Mouse (Mus musculus) liver, embryonic 15.5 days (tissue): ENCODE data around the gene Hist2h2be. TPM values are rescaled to one million over a fixed set of nuclear protein-coding genes. Genes with fewer than 3 reads are reported as not detected.
"Not testable (repeated sequence)": the region's sequence is repeated elsewhere in the genome, so short reads cannot be mapped to it uniquely, and the experiment has no call there.

ENCODE experiments used
- ATAC-seq: fragments of 200-750 bp; cut with Nextera tagmentation; 2 replicates; pipeline ENCODE4 v1.8.0; 2017; ENCODE audit warnings: moderate number of reproducible peaks, mild to moderate bottlenecking, moderate library complexity; ENCODE audit not compliant: insufficient read depth
- H3K27ac ChIP-seq: fragments of 300-500 bp; sonication (generic); replicated peaks from 2 replicates; pipeline ENCODE4 v1.5.1; 2015; ENCODE audit warnings: mild to moderate bottlenecking, inconsistent platforms
- H3K27me3 ChIP-seq: fragments of 300-500 bp; sonication (generic); 2 replicates; pipeline ENCODE4 v1.6.1; 2015; ENCODE audit warnings: mild to moderate bottlenecking, inconsistent platforms
- H3K36me3 ChIP-seq: fragments of 300-500 bp; sonication (generic); replicated peaks from 2 replicates; pipeline ENCODE4 v1.6.1; 2015; ENCODE audit warnings: moderate library complexity, mild to moderate bottlenecking, inconsistent platforms
- H3K4me1 ChIP-seq: fragments of 300-500 bp; sonication (generic); replicated peaks from 2 replicates; pipeline ENCODE4 v1.6.1; 2015; ENCODE audit warnings: inconsistent platforms
- H3K4me2 ChIP-seq: fragments of 300-500 bp; sonication (generic); 2 replicates; pipeline ENCODE4 v1.6.1; 2015; ENCODE audit warnings: moderate library complexity, mild to moderate bottlenecking, inconsistent platforms
- H3K4me3 ChIP-seq: fragments of 300-500 bp; sonication (generic); replicated peaks from 2 replicates; pipeline ENCODE4 v1.5.1; 2015; ENCODE audit warnings: mild to moderate bottlenecking, inconsistent platforms
- H3K9ac ChIP-seq: fragments of 300-500 bp; sonication (generic); 2 replicates; pipeline ENCODE4 v1.6.1; 2015; ENCODE audit warnings: moderate library complexity, mild to moderate bottlenecking, inconsistent platforms
- H3K9me3 ChIP-seq: fragments of 300-500 bp; sonication (generic); replicated peaks from 2 replicates; pipeline ENCODE4 v1.6.1; 2016; ENCODE audit warnings: inconsistent platforms
- WGBS: fragments of 180-500 bp; shearing (Covaris S2); methylation state at CpG from one replicate; pipeline ENCODE4 v1.1.7; 2015; ENCODE audit warnings: mixed read lengths; ENCODE audit not compliant: insufficient replicate concordance; 5-methylcytosine and 5-hydroxymethylcytosine counted together
- polyA plus RNA-seq: library from polyadenylated mRNA; unstranded; fragments of >200 nt; fragmentation: Nextera tagmentation; extraction: Ambion mirVana; gene quantifications from 2 replicates; pipeline ENCODE4 v1.2.1, GENCODE M21; 2015

The Hist2h2be gene
- 6.5 and 7.7 TPM in 2 replicates for polyA plus RNA-seq

DNA sequence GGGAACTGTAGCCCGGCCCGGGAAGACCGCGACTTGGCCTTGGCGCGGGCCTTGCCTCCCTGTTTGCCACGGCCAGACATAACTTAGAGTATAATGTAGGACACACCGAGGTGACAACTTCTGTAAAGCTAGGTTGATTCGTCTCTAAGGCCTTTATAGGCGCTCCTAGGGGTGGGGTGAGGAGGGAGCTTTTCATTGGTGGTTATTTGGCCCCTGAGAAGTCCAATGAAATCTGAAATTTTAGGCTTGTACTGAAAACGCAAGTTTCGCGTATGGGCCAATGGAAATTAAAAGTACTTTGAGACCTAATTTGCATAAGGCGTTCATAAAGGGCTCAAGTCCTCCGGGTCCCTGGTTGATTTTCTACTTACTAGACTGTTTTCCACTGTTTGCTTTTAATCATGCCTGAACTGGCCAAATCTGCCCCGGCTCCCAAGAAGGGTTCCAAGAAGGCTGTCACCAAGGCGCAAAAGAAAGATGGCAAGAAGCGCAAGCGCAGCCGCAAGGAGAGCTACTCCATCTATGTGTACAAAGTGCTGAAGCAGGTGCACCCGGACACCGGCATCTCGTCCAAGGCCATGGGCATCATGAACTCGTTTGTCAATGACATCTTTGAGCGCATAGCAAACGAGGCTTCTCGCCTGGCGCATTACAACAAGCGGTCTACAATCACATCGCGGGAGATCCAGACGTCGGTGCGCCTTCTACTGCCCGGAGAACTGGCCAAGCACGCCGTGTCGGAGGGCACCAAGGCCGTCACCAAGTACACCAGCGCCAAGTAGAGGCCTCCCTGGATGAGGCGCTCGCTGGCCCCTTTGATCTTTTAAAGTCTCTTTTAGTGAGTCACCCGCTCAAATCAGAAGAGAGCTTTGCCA is at the start of gene Hist2h2be, which contains the start of gene Hist2h2ac:
Gene Hist2h2be (plus strand): TSS at position 355 of the 875 bp plus-strand sequence.
Gene Hist2h2ac (minus strand): TSS at position 116 of the 875 bp plus-strand sequence.
- H3K27ac ChIP-seq: peak within 1 kb of the TSS; percentile 100
- H3K4me3 ChIP-seq: peak within 1 kb of the TSS; percentile 64
- H3K4me1 ChIP-seq: peaks cover 53% of the 10 kb centered on the region
- H3K9ac ChIP-seq: peak within 1 kb of the TSS; percentile 84
- no peaks in the 10 kb centered on the region for H3K36me3 ChIP-seq
- WGBS: under 1% methylated on average over 43 of the region's 43 CpGs
- peak; percentile 90 for ATAC-seq
- peak within 1 kb of the TSS; percentile 88 for H3K4me2 ChIP-seq
- no peaks in the 10 kb centered on the region for H3K9me3 ChIP-seq
- no peaks in the 10 kb centered on the region for H3K27me3 ChIP-seq

DNA sequence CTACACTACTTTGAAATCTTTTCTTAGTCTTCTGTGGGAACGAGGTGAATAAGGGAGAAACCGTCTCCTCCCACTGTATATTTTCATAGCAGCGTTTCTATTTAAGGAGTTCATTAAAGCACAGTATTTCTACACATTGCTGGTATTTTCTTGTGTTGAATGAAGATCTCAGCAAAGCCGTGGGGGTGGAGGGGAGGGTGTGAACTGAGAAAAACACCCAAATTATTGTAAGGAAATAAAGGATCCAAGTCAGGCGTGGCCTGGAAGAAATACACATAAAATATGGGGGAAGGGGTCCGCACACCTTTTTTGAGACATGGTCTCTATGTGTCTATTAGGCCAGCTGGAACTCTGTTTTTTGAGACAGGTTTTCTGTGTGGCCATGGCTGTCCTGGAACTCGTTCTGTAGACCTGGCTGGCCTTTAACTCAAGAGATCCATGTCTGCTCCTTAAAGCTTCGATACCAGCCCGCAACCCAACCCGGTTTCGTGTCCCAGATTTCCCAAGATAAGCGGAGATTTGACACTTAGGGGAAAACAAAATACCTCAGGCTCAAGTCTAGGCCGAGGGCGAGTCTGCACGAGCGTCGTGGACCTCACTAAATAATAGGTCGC is 49.2 kb upstream of the Hist2h2be start:
- peak overlapping the region; percentile 94 for H3K27ac ChIP-seq
- H3K4me2 ChIP-seq: peak overlapping the region; percentile 90
- H3K36me3 ChIP-seq: peaks cover 37% of the 10 kb centered on the region
- H3K4me1 ChIP-seq: peaks cover 50% of the 10 kb centered on the region
- 14% methylated on average over 18 of the region's 18 CpGs for WGBS
- peak overlapping the region; percentile 78 for H3K9ac ChIP-seq
- no peaks in the 10 kb centered on the region for H3K27me3 ChIP-seq
- peak overlapping the region; percentile 89 for H3K4me3 ChIP-seq
- H3K9me3 ChIP-seq: no peaks in the 10 kb centered on the region
- peak; percentile 16 for ATAC-seq

DNA sequence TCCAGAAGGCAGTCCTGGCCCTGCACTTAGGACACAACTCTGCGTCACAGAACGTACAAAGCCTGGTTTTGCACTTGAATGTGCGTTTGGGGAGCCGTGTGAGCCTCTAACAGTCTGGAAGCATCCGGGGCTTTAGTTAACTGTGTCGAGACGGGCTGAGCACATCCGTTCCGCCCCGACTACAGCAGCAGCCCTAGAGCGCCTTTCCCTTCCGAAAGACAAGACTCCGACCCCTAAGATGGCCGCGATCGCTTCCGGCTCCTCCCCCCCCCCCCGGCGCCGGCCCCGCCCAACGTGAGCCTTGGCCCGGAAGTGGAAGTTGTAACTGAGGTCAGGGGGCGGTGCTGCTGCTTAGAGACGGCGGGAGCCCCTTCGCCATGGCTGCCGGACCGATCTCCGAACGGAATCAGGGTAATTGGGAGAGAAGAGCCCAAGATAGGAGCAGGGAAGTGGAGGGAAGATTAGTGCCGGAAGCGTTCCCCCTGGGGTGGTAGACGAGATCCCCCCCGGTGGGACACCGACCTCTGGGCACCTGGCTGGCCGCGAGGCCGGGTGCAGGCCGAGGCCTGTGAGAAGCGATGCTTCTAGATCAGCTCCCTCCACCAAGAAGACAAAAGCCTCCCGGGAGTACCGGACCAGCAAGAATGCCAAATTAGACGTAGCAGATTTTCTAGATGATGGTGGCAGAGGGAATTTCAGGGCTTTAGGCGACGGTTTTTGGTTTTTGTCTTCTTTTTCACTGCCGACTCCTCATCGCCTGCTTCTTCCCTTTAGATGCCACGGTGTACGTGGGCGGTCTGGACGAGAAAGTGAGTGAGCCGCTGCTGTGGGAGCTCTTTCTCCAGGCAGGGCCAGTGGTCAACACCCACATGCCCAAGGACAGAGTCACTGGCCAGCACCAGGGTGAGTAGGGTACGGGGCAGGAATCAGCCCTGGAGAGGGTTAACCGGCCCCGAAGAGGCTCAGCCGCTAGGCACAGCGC is 48.4 kb upstream of the Hist2h2be start, which contains the start of gene Sf3b4:
Gene Sf3b4 (plus strand): TSS at position 136 of the 982 bp plus-strand sequence.
- Histone ChIP-seq H3K36me3 (peaks cover 42% of the 10 kb centered on the region), H3K9ac (peak within 1 kb of the TSS; percentile 78), H3K4me3 (peak within 1 kb of the TSS; percentile 89), H3K4me1 (peaks cover 50% of the 10 kb centered on the region), H3K9me3 (no peaks in the 10 kb centered on the region), H3K27ac (peak within 1 kb of the TSS; percentile 94), H3K27me3 (no peaks in the 10 kb centered on the region), H3K4me2 (peak within 1 kb of the TSS; percentile 90)
- peak; percentile 91 for ATAC-seq
- under 1% methylated on average over 57 of the region's 58 CpGs for WGBS

DNA sequence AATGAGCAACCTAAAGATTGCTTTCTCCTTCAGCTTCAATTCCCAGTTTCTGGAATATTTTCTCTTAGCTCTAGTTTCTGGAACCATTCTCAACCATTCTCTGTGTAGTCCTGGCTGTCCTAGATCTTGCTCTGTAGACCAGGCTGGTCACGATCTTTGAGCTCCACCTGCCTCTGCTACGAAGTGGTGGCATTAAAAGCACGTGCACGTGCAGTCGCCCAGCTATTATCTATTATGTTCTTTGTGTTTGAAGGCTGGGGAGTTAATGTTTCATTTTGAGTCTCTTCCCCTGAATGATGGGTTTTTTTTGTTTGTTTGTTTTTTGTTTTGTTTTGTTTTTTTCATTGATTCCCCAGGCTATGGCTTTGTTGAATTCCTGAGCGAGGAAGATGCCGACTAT is 47.7 kb upstream of the Hist2h2be start:
- no peaks in the 10 kb centered on the region for H3K27me3 ChIP-seq
- no peak for ATAC-seq
- H3K9ac ChIP-seq: peak overlapping the region; percentile 78
- peak overlapping the region; percentile 89 for H3K4me3 ChIP-seq
- peak overlapping the region; percentile 90 for H3K4me2 ChIP-seq
- H3K4me1 ChIP-seq: peaks cover 50% of the 10 kb centered on the region
- 26% methylated on average over 7 of the region's 7 CpGs for WGBS
- H3K9me3 ChIP-seq: no peaks in the 10 kb centered on the region
- peaks cover 49% of the 10 kb centered on the region for H3K36me3 ChIP-seq
- H3K27ac ChIP-seq: peak overlapping the region; percentile 94; the same call in 1 of the 2 replicates

DNA sequence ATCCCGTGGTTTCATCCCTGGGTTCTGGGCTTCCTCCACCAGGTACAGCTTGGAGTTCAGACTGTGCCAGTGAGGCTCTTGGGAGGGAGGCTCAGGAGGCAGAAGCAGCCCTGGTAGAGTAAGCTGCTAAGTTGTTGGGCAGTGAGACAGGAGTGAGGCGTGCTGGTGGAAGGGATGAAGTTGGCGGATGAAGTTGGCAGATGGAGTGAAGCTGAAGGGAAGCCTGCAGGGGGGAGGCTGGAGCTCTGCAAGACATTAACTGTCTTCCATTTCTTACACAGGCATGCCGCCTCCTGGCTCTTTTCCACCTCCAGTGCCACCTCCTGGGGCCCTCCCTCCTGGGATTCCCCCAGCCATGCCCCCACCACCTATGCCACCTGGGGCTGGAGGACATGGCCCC is 46.9 kb upstream of the Hist2h2be start:
- not testable (repeated sequence) for H3K27ac ChIP-seq, ATAC-seq, H3K9me3 ChIP-seq, H3K9ac ChIP-seq, H3K27me3 ChIP-seq
- Histone ChIP-seq H3K4me2 (peak overlapping the region; percentile 90; the same call in 1 of the 2 replicates), H3K4me3 (peak overlapping the region; percentile 17), H3K4me1 (peaks cover 47% of the 10 kb centered on the region), H3K36me3 (peaks cover 56% of the 10 kb centered on the region)
- WGBS: 85% methylated on average over 4 of the region's 4 CpGs

DNA sequence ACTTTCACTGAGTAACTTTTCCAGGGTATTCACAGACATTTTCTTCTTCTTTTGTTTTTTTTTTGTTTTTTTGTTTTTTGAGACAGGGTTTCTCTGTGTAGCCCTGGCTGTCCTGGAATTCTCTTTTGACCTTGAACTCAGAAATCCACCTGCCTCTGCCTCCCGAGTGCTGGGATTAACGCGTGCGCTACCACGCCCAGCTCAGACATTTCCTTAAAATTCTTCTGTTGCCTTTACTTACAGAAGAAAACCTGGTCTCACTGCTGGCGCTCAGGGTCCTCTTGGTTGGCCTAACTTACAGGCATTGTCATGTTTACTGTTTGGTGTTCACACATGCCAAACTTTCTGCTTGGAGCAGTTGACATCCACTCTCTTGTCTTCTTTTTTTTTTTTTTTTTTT is 45.7 kb upstream of the Hist2h2be start:
- Histone ChIP-seq H3K4me2 (no peak overlapping the region), H3K36me3 (peaks cover 52% of the 10 kb centered on the region), H3K4me3 (no peak overlapping the region), H3K9me3 (no peaks in the 10 kb centered on the region), H3K4me1 (peaks cover 43% of the 10 kb centered on the region), H3K27me3 (no peaks in the 10 kb centered on the region), H3K27ac (no peak overlapping the region), H3K9ac (no peak overlapping the region)
- WGBS: 85% methylated on average over 6 of the region's 6 CpGs
- no peak for ATAC-seq

DNA sequence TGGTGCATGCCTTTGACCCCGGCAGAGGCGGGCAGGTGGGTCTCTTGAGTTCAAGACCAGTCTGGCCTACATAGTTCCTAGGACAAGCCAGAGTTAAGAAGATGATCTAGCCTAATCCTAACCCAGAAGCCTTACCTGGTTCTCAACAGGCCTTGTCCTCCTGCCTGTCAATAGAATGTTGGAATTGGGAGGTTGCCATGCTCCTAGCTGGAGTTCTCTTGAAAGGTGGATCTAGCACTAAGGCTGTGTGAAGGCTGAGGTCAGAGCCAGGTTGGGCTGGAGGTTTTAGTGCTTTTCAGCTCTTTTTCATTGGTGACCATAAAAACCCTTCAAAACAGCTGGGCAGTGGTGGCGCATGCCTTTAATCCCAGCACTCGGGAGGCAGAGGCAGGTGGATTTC is 42.5 kb upstream of the Hist2h2be start:
- H3K4me2 ChIP-seq: no peak overlapping the region
- H3K36me3 ChIP-seq: peaks cover 49% of the 10 kb centered on the region

DNA sequence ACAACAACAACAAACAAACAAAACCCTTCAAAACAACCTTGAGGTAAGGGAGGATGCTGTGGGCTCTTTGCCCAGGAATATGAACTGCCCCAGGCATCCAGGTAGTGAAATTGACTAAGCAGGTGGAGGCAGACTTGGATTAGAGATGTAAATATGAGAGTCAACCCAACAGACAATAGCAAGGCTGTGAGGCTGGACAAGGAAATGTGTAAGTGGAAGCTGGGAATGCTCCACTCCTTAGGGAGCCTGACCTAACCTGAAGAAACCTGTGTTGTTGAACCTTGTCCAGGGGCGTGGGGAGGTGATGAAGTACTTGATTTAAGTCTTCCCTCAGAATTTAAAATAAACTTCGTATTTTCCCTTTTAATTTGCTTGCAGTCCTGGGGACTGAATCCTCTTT is 42.0 kb upstream of the Hist2h2be start:
- H3K9ac ChIP-seq: no peak overlapping the region
- H3K4me3 ChIP-seq: no peak overlapping the region
- peaks cover 48% of the 10 kb centered on the region for H3K36me3 ChIP-seq
- no peaks in the 10 kb centered on the region for H3K9me3 ChIP-seq
- peaks cover 29% of the 10 kb centered on the region for H3K4me1 ChIP-seq
- peaks cover 34% of the 10 kb centered on the region for H3K27me3 ChIP-seq
- ATAC-seq: no peak
- no peak overlapping the region for H3K27ac ChIP-seq
- no peak overlapping the region for H3K4me2 ChIP-seq
- 67% methylated on average over 2 of the region's 2 CpGs for WGBS

More for the DNA sequence above, 42.5 kb upstream of the Hist2h2be start:
- H3K9me3 ChIP-seq: no peaks in the 10 kb centered on the region
- 78% methylated on average over 4 of the region's 4 CpGs for WGBS
- H3K9ac ChIP-seq: no peak overlapping the region
- peaks cover 33% of the 10 kb centered on the region for H3K4me1 ChIP-seq
- H3K27ac ChIP-seq: no peak overlapping the region
- ATAC-seq: no peak
- H3K27me3 ChIP-seq: peaks cover 29% of the 10 kb centered on the region
- H3K4me3 ChIP-seq: no peak overlapping the region

DNA sequence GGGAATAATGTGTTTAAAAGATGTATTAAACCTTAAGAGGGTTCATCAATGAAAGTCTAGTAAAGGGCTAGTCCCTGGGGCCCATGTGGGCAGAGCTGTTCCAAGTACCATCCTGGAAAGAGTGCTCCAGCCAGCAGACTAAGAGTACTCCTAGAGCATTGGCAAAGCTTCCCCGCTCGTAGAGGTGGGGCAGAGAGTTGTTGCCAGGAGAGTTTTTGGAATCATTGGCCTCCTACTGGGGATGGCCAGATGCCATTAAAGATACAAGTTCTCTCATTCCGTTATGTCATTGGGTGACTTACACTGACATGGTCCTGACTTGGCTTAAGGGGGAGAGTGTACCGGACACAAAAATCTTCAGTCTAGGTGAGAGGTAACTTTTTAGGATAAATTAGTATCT is 41.4 kb upstream of the Hist2h2be start:
- no peak for ATAC-seq
- Histone ChIP-seq H3K9me3 (no peaks in the 10 kb centered on the region), H3K4me1 (peaks cover 22% of the 10 kb centered on the region), H3K27me3 (peaks cover 40% of the 10 kb centered on the region), H3K27ac (no peak overlapping the region), H3K4me3 (no peak overlapping the region), H3K36me3 (peaks cover 41% of the 10 kb centered on the region), H3K4me2 (no peak overlapping the region), H3K9ac (no peak overlapping the region)
- WGBS: 74% methylated on average over 4 of the region's 4 CpGs

DNA sequence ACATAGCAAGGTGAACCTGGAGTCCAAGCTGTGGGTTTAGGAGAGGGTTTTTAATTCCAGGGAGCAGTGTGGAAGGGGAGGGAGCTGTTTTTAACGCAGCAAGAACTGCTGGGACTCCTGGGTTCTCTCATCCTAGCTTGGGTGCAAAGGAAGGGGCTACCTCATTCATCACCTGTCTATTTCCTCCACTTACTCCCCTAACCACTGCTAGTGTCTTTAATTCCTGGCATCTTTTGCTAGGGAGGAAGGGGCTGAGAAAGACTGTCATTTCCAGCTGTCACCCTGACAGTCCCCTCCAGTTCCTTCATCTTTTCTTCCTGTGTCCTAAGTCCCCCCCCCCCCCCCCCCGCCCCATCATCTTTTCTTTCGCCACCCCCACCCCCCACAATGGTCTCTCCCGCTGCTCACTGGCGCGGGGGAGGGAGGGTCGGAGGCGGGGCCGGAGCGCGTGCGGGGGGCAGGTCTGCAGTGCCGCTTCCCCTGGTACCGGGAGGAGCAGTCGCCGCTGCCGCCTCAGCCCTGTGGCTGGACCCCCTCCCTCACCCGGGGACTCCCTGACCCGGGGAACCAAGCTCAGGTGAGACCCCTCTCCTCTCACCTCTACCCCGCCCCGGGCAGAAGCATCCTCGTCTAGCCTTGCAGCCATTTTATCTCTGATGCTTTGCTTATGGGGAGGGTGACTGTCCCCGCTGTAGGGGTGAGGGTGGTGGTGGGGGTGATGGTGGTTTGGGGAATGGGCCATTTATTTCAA is 40.0 kb upstream of the Hist2h2be start, which contains the start of gene Sv2a:
Gene Sv2a (plus strand): TSS at position 425 of the 751 bp plus-strand sequence.
- H3K27me3 ChIP-seq: peaks cover 46% of the 10 kb centered on the region
- peak within 1 kb of the TSS; percentile 67 for H3K4me2 ChIP-seq
- no peak for ATAC-seq
- no peaks in the 10 kb centered on the region for H3K9me3 ChIP-seq
- H3K9ac ChIP-seq: no peak within 1 kb of the TSS
- no peak within 1 kb of the TSS for H3K27ac ChIP-seq
- 1% methylated on average over 22 of the region's 23 CpGs for WGBS
- H3K4me1 ChIP-seq: peaks cover 14% of the 10 kb centered on the region
- H3K36me3 ChIP-seq: peaks cover 28% of the 10 kb centered on the region
- H3K4me3 ChIP-seq: peak within 1 kb of the TSS; percentile 45
